Mouse (Mus musculus): ENCODE measurements at regions not wholly inside any gene's neighbourhood (a gene's known extent, or its start where the extent isn't known, plus 50 kb on each side); places are given as distances from the start of the nearest gene placed in this dataset.

- no peak for ATAC-seq (replicated peaks; ENCODE audit: low FRiP score, poor library complexity, severe bottlenecking)
Measured at GRCm38 (mm10) chr16:57823329-57823728, 68.8 kb upstream of the Col8a1 start.

- ATAC-seq (replicated peaks; ENCODE audit: low FRiP score, poor library complexity, severe bottlenecking), result no peak
Measured at GRCm38 (mm10) chr16:57845416-57845815, 90.9 kb upstream of the Col8a1 start.

- ATAC-seq (replicated peaks; ENCODE audit: low FRiP score, poor library complexity, severe bottlenecking), result no peak
Measured at GRCm38 (mm10) chr16:57846386-57846785, 91.8 kb upstream of the Col8a1 start.

GRCm38 (mm10) chr16:57851854-57852253 is 97.3 kb upstream of the Col8a1 start:
- no peak for ATAC-seq (replicated peaks; ENCODE audit: low FRiP score, poor library complexity, severe bottlenecking)

- ATAC-seq (replicated peaks; ENCODE audit: low FRiP score, poor library complexity, severe bottlenecking), result no peak
Measured at GRCm38 (mm10) chr16:57852838-57853460, 98.4 kb upstream of the Col8a1 start.

- ATAC-seq (replicated peaks; ENCODE audit: low FRiP score, poor library complexity, severe bottlenecking), result no peak
Measured at GRCm38 (mm10) chr16:57853751-57854150, 99.2 kb upstream of the Col8a1 start.

- no peak for ATAC-seq (replicated peaks; ENCODE audit: low FRiP score, poor library complexity, severe bottlenecking)
Measured at GRCm38 (mm10) chr16:57857071-57857470, 102.5 kb upstream of the Col8a1 start.

- no peak for ATAC-seq (replicated peaks; ENCODE audit: low FRiP score, poor library complexity, severe bottlenecking)
Measured at GRCm38 (mm10) chr16:57858151-57858764, 103.7 kb upstream of the Col8a1 start.

- no peak for ATAC-seq (replicated peaks; ENCODE audit: low FRiP score, poor library complexity, severe bottlenecking)
Measured at GRCm38 (mm10) chr16:57858765-57859201, 104.2 kb upstream of the Col8a1 start.

GRCm38 (mm10) chr16:57863206-57863860 is 108.8 kb upstream of the Col8a1 start:
- no peak for ATAC-seq (replicated peaks; ENCODE audit: low FRiP score, poor library complexity, severe bottlenecking)

GRCm38 (mm10) chr16:57876857-57877256 is 122.3 kb upstream of the Col8a1 start:
- ATAC-seq (replicated peaks; ENCODE audit: low FRiP score, poor library complexity, severe bottlenecking), result no peak

- no peak for ATAC-seq (replicated peaks; ENCODE audit: low FRiP score, poor library complexity, severe bottlenecking)
Measured at GRCm38 (mm10) chr16:57881575-57882094, 127.1 kb upstream of the Col8a1 start.

- no peak for ATAC-seq (replicated peaks; ENCODE audit: low FRiP score, poor library complexity, severe bottlenecking)
Measured at GRCm38 (mm10) chr16:57888138-57888537, 133.6 kb upstream of the Col8a1 start.

- no peak for ATAC-seq (replicated peaks; ENCODE audit: low FRiP score, poor library complexity, severe bottlenecking)
Measured at GRCm38 (mm10) chr16:57888553-57888952, 134.0 kb upstream of the Col8a1 start.

- no peak for ATAC-seq (replicated peaks; ENCODE audit: low FRiP score, poor library complexity, severe bottlenecking)
Measured at GRCm38 (mm10) chr16:57890135-57890534, 135.6 kb upstream of the Col8a1 start.

GRCm38 (mm10) chr16:57893111-57893510 is 138.6 kb upstream of the Col8a1 start:
- no peak for ATAC-seq (replicated peaks; ENCODE audit: low FRiP score, poor library complexity, severe bottlenecking)

GRCm38 (mm10) chr16:57893698-57894352 is 139.3 kb upstream of the Col8a1 start:
- ATAC-seq (replicated peaks; ENCODE audit: low FRiP score, poor library complexity, severe bottlenecking), result no peak

- ATAC-seq (replicated peaks; ENCODE audit: low FRiP score, poor library complexity, severe bottlenecking), result no peak
Measured at GRCm38 (mm10) chr16:57901006-57901405, 146.5 kb upstream of the Col8a1 start.

GRCm38 (mm10) chr16:57902498-57902897 is 148.0 kb upstream of the Col8a1 start:
- no peak for ATAC-seq (replicated peaks; ENCODE audit: low FRiP score, poor library complexity, severe bottlenecking)

- no peak for ATAC-seq (replicated peaks; ENCODE audit: low FRiP score, poor library complexity, severe bottlenecking)
Measured at GRCm38 (mm10) chr16:57912001-57912400, 157.5 kb upstream of the Col8a1 start.
